Mouse (Mus musculus) forebrain, postnatal 0 days (tissue): ENCODE results near the gene Cbarp. TPM values are rescaled to one million over a fixed set of nuclear protein-coding genes. Genes with fewer than 3 reads are reported as not detected.
A peak's percentile ranks its signal among the peaks of the same experiment; 100 is the strongest.

Experiments used
- ATAC-seq: fragments of 200-750 bp; cut with Nextera tagmentation; 2 replicates; pipeline ENCODE4 v1.8.0; 2017; ENCODE audit warnings: mild to moderate bottlenecking, moderate library complexity
- DNase-seq: peaks from one replicate; pipeline ENCODE4 v3.0.0-alpha.2; 2015
- H3K27ac ChIP-seq: fragments of 300-500 bp; sonication (generic); 2 replicates; pipeline ENCODE4 v1.5.1; 2014; ENCODE audit warnings: low read depth, mild to moderate bottlenecking, antibody characterized with exemption, low read length, moderate library complexity, mixed read lengths
- H3K27me3 ChIP-seq: fragments of 300-500 bp; sonication (generic); 2 replicates; pipeline ENCODE4 v1.6.1; 2014; ENCODE audit warnings: mild to moderate bottlenecking, low read length, mixed read lengths; ENCODE audit not compliant: insufficient read depth
- H3K36me3 ChIP-seq: fragments of 300-500 bp; sonication (generic); 2 replicates; pipeline ENCODE4 v1.6.1; 2014; ENCODE audit warnings: mild to moderate bottlenecking, moderate library complexity; ENCODE audit not compliant: insufficient read depth
- H3K4me1 ChIP-seq: fragments of 300-500 bp; sonication (generic); 2 replicates; pipeline ENCODE4 v1.6.1; 2014; ENCODE audit warnings: antibody characterized with exemption; ENCODE audit not compliant: insufficient read depth
- H3K4me2 ChIP-seq: fragments of 300-500 bp; sonication (generic); 2 replicates; pipeline ENCODE4 v1.6.1; 2014; ENCODE audit warnings: low read depth, mild to moderate bottlenecking, moderate library complexity
- H3K4me3 ChIP-seq: fragments of 300-500 bp; sonication (generic); 2 replicates; pipeline ENCODE4 v1.5.1; 2014; ENCODE audit warnings: low read depth, low read length, mixed read lengths
- H3K9ac ChIP-seq: fragments of 300-500 bp; sonication (generic); 2 replicates; pipeline ENCODE4 v1.6.1; 2014; ENCODE audit warnings: mild to moderate bottlenecking
- H3K9me3 ChIP-seq: fragments of 300-500 bp; sonication (generic); 2 replicates; pipeline ENCODE4 v1.6.1; 2016; ENCODE audit warnings: low read length
- CTCF ChIP-seq: sonication (generic); IDR thresholded peaks from 2 replicates; pipeline ENCODE4 v1.5.1; 2016; ENCODE audit warnings: antibody characterized with exemption, control low read depth, low read depth
- WGBS: fragments of 180-500 bp; shearing (Covaris S2); extraction: QIAGEN DNeasy Blood & Tissue Kit; methylation state at CpG from one replicate; pipeline ENCODE4 v1.1.7; 2014; 5-methylcytosine and 5-hydroxymethylcytosine counted together
- polyA plus RNA-seq: library from polyadenylated mRNA; unstranded; fragments of >200 nt; fragmentation: Nextera tagmentation; extraction: Ambion mirVana; gene quantifications from 2 replicates; pipeline ENCODE4 v1.2.1, GENCODE M21; 2015
- total RNA-seq: library from RNA; depleted of rRNA; stranded (reverse); fragments of >200 nt; gene quantifications from 2 replicates; pipeline ENCODE4 v1.2.3, GENCODE M21; 2014

The Cbarp gene
- total and polyA plus RNA-seq, 2 experiments from 2014 or later: 68.2 to 151 TPM

DNA sequence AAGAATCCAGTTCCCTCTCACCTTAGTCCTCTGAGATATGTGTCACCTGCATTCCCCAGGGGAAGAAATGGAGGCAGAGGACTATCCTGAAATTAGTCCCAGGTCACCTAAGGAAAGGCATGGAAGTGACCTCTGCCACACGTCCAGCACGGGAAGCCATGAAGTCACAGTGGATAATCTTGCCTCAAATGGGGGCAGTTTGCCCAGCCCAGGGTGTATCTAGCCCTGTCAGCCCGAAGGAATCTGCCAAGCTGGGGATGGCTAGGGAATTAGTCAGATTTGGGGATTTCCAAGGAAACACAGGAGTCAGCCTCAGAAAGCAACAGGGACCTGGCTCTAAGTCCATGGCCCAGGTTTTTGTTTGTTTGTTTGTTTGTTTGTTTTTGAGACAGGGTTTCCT, 36.5 kb downstream of the Cbarp start:
- H3K4me2 ChIP-seq: no peak overlapping the region
- H3K9me3 ChIP-seq: no peaks in the 10 kb centered on the region
- ATAC-seq: no peak
- H3K36me3 ChIP-seq: no peaks in the 10 kb centered on the region
- WGBS: 78% methylated on average over 3 of the region's 3 CpGs
- no peaks in the 10 kb centered on the region for H3K27me3 ChIP-seq
- no peak overlapping the region for H3K27ac ChIP-seq
- H3K4me1 ChIP-seq: peaks cover 8% of the 10 kb centered on the region
- no peak for TF ChIP-seq CTCF
- H3K4me3 ChIP-seq: no peak overlapping the region
- no peak for DNase-seq
- no peak overlapping the region for H3K9ac ChIP-seq

DNA sequence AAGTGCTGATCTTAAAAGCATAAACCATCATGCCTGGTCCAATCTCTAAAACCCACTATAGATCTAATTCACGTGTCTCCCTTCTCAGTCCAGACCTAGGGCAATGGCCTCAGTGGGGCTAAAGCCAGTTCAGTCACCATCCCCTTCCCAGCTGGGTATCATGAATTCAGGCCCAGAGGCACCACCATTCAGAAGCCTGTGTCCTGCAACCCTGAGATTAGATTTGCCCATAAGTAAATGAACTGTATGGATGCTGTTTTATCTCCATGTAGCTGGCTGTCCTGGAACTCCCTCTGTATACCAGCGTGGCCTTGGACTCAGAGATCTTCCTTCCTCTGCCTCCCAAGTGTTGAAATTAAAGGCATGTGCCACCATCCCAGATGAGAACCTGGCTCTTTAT, 37.6 kb downstream of the Cbarp start:
- Histone ChIP-seq H3K9ac (no peak overlapping the region), H3K27ac (peak overlapping the region; percentile 77; the same call in 1 of the 2 replicates), H3K4me2 (peak overlapping the region; percentile 98), H3K27me3 (no peaks in the 10 kb centered on the region), H3K4me3 (peak overlapping the region; percentile 91; the same call in 1 of the 2 replicates), H3K9me3 (no peaks in the 10 kb centered on the region), H3K36me3 (no peaks in the 10 kb centered on the region), H3K4me1 (peaks cover 8% of the 10 kb centered on the region)
- 78% methylated on average over 2 of the region's 2 CpGs for WGBS
- ATAC-seq: no peak
- no peak for DNase-seq
- TF ChIP-seq CTCF: no peak

DNA sequence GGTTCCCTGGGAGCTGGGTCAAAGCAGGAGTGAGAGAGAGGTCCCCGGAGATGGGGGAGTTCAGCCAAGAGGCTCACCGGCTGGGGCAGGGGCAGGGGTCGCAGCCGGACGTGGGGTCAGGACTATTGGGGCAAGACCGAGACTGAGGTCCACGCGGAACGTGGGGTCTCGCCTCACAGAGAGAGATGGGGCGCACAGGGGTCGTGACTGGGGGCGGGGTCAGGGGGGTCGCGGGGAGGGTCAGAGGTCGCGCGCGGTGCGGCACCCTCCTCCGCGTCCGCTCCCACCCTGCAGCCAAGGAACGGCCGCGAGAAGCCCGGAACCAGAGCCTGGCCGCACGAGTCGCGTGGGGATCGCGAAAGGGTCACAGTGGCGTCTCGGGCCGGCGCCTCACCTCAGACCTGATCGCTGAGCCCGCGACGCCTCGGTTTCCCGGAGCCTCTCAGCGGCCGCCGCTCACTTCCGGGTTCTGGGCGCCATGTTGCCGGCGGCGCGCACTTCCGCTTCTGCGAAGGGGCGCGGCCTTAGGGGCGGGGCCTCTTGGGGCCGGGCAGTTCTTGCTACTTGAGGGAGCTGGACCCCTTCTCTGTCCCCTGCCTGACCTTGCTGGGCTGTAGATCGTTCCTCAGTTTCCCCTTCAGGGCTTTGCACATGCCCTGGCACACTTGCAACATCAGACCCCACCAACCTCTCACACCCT, 38.3 kb downstream of the Cbarp start:
- peak overlapping the region; percentile 91 for H3K4me3 ChIP-seq
- no peaks in the 10 kb centered on the region for H3K9me3 ChIP-seq
- DNase-seq (peak; percentile 87), ATAC-seq (peak; percentile 96)
- WGBS: 3% methylated on average over 46 of the region's 59 CpGs
- no peaks in the 10 kb centered on the region for H3K36me3 ChIP-seq
- H3K9ac ChIP-seq: peak overlapping the region; percentile 91
- H3K4me2 ChIP-seq: peak overlapping the region; percentile 98
- no peaks in the 10 kb centered on the region for H3K27me3 ChIP-seq
- peak overlapping the region; percentile 77 for H3K27ac ChIP-seq
- peaks cover 8% of the 10 kb centered on the region for H3K4me1 ChIP-seq
- no peak for TF ChIP-seq CTCF

DNA sequence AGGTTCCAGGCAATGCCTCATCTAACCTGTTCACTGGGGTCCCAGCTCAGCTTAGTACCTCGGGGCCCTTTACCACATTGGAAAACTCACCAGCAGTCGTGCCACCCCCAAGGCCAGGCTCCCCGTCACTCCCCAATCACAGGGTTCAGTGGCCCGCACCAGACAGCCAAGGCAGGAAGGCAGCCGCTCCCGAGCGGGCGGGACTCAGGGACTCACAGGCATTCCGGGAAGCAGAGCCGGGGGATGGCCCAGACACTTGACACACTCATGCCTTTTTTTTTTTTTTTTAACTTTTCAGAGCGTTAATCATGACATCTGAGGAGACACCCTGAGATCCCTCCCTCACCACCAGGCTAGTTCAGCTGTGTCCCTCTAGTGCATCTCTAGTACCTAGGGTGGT, 39.7 kb downstream of the Cbarp start:
- H3K4me2 ChIP-seq: 0 out of 2 replicates have a peak overlapping the region, but pooled peaks have one; percentile 98
- no peaks in the 10 kb centered on the region for H3K27me3 ChIP-seq
- H3K4me1 ChIP-seq: peaks cover 8% of the 10 kb centered on the region
- no peaks in the 10 kb centered on the region for H3K36me3 ChIP-seq
- H3K27ac ChIP-seq: no peak overlapping the region
- DNase-seq (no peak), ATAC-seq (no peak)
- TF ChIP-seq CTCF: no peak
- no peaks in the 10 kb centered on the region for H3K9me3 ChIP-seq
- 70% methylated on average over 11 of the region's 11 CpGs for WGBS
- H3K9ac ChIP-seq: no peak overlapping the region
- H3K4me3 ChIP-seq: no peak overlapping the region

DNA sequence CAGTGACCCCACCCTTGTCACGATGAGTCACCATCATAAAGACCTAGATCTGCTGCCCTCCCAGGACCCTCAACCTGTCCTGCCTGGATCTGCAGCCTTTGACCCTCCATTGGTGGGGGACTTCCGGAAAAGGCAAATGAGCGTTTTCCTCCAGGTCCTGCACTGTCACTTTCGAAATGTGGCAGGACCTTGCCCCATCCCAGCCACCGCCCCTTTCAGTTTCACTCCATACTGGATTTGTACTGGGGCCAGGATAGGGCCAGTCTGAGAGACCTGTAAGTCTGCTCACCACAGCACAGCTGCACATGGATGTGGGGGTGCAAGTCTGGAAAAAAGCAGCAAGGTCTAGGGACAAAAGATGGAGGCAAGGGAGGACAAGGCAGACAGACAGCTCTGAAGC, 42.0 kb downstream of the Cbarp start:
- no peak overlapping the region for H3K27ac ChIP-seq
- no peaks in the 10 kb centered on the region for H3K9me3 ChIP-seq
- no peaks in the 10 kb centered on the region for H3K27me3 ChIP-seq
- H3K4me3 ChIP-seq: no peak overlapping the region
- 84% methylated on average over 5 of the region's 5 CpGs for WGBS
- no peaks in the 10 kb centered on the region for H3K36me3 ChIP-seq
- DNase-seq: no peak
- H3K9ac ChIP-seq: no peak overlapping the region
- TF ChIP-seq CTCF: no peak
- no peak overlapping the region for H3K4me2 ChIP-seq
- peaks cover 8% of the 10 kb centered on the region for H3K4me1 ChIP-seq
- no peak for ATAC-seq

DNA sequence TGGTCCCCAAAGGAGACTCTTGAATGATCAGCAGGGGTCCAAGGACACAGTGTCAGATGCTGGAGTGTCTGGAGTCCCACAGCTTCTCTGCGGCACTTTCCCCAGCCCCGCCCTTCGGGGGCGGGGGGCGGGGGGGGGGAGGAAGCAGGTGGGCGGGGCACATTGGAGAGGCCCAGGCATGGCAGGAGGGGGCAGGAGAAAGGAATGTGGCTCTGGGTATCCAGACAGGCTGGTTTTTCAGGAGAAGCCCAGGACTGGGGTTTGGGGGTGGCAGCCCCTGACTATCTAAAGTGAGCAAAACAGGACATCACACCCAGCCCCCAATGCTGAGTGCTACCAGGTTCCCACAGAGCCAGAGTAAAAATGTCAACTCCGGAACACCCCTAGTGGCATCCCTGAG, 43.4 kb downstream of the Cbarp start:
- no peak for ATAC-seq
- Histone ChIP-seq H3K4me1 (peaks cover 8% of the 10 kb centered on the region), H3K9ac (no peak overlapping the region), H3K27ac (no peak overlapping the region), H3K36me3 (no peaks in the 10 kb centered on the region), H3K9me3 (no peaks in the 10 kb centered on the region), H3K27me3 (no peaks in the 10 kb centered on the region), H3K4me2 (no peak overlapping the region), H3K4me3 (no peak overlapping the region)
- 16% methylated on average over 6 of the region's 7 CpGs for WGBS
- DNase-seq: no peak
- TF ChIP-seq CTCF: no peak

DNA sequence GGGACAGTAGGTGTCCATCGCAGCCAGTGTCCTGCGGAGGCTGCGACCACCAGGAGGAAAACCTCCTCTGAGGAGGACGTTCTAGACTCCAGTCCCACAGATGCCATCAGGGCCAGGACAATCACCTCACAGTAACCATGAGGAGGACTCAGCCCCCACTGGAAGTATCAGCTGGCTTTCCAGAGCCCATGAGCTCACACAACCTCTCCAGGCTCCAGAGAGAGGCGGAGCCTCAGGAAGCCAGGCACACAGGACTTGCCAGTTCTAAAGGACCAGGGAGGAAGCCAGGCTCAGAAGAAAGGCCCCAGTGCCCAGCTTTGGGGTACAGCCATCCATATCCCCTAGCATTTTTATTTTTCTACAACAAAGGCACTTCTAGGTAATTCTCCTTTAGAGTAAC, 45.1 kb downstream of the Cbarp start:
- no peak overlapping the region for H3K4me2 ChIP-seq

More for the DNA sequence above, 45.1 kb downstream of the Cbarp start:
- no peak overlapping the region for H3K4me3 ChIP-seq
- ATAC-seq (no peak), DNase-seq (no peak)
- no peak overlapping the region for H3K27ac ChIP-seq
- H3K36me3 ChIP-seq: no peaks in the 10 kb centered on the region
- no peak for TF ChIP-seq CTCF
- H3K9me3 ChIP-seq: no peaks in the 10 kb centered on the region
- WGBS: 94% methylated on average over 5 of the region's 5 CpGs
- H3K4me1 ChIP-seq: no peaks in the 10 kb centered on the region
- H3K9ac ChIP-seq: no peak overlapping the region
- no peaks in the 10 kb centered on the region for H3K27me3 ChIP-seq
